Comparison of ENCODE assay signal across 9 mouse cellular contexts in the genomic region with DNA sequence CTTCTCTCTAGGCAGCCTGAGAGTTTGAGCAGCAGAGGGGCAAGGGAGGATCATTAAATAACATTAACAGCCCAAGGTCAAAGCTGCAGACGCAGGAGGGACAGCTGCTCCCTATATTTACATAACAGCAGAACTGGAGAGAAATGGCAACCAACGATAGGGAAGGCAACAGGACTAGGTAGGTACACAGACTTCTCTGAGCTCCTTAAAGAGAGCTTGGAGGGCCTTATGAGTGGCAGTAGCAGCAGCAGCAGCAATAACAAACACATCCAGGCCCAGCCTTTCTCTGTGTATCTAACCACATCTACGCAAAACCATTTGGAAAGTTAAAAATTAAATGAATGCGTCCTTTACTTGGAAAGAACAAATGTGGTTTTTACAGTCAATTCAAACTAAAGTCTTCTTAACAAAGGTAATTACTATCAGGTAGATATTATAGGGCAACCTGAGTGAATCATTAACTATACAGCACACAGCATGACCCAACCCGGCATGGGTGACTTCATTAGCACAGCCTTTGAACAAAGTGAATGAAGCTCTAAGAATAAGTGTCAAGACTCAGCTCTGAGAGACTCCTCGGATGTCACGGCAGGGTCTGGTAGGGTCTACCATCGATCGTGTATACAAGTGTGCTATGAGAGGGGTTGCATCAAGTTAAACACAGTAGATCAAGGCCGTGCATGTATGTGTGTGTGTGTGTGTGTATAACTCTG. TPM values are rescaled to one million over a fixed set of nuclear protein-coding genes. Genes with fewer than 3 reads are reported as not detected.
DNase-seq lines count a peak whose midpoint lies in the region; ATAC-seq lines count a peak whose summit lies in the region.
"Had no signal": no experiment of that assay in that cellular context is flagged by ENCODE, and none has a peak within 500 bp of the region (broad histone marks: within the 10 kb centered on the region; RNA-seq: fewer than 3 reads in every experiment).

No protein-coding gene starts in this region.

- H3K9me3 ChIP-seq in liver, embryonic 15.5 days (replicated peaks) = no peaks in the 10 kb centered on the region

- peak; percentile 17 for DNase-seq in adrenal gland, postnatal 14 days
- DNase-seq in adrenal gland, postnatal 25 days = no peak
- DNase-seq in ES-CJ7 (ENCODE audit: low read depth, low spot score) = peak; percentile 67
- DNase-seq in kidney, adult 9 months = peak; percentile 79
- no peak for DNase-seq in c-Kit-positive CD71-positive TER-119-positive erythroid progenitor cells, embryonic 14.5 days (ENCODE audit: low spot score)
- DNase-seq: cerebellum, adult 11-12 months had no signal

- no peak overlapping the region for H3K9ac ChIP-seq in liver, embryonic 15.5 days

- H3K27me3 ChIP-seq in liver, embryonic 15.5 days = peaks cover 20% of the 10 kb centered on the region

- 61% methylated on average over 10 of the region's 10 CpGs for WGBS in liver, embryonic 15.5 days (ENCODE audit: insufficient replicate concordance)

- peak; percentile 46; the same call in 1 of the 2 replicates for ATAC-seq in liver, embryonic 15.5 days (ENCODE audit: insufficient read depth)
- no peak for ATAC-seq in CD4-positive, CD25-positive, alpha-beta regulatory T cell, adult 4 months
- no peak for ATAC-seq in erythroid progenitor cell, adult 5-6 weeks (replicated peaks; ENCODE audit: low FRiP score, poor library complexity, severe bottlenecking)

- H3K27ac ChIP-seq in liver, embryonic 15.5 days (replicated peaks) = peak overlapping the region; percentile 58

- H3K36me3 ChIP-seq in liver, embryonic 15.5 days (replicated peaks) = no peaks in the 10 kb centered on the region

- peak overlapping the region; percentile 45 for H3K4me2 ChIP-seq in liver, embryonic 15.5 days

- H3K4me1 ChIP-seq in liver, embryonic 15.5 days (replicated peaks) = peaks cover 2% of the 10 kb centered on the region; the same call in 1 of the 2 replicates

- H3K4me3 ChIP-seq in liver, embryonic 15.5 days (replicated peaks) = peak overlapping the region; percentile 46; the same call in 1 of the 2 replicates

RNA-seq across cellular contexts. Expression of a gene that starts 1.5 kb away (rescaled TPM):
- 14.6 TPM in 2 replicates for total RNA-seq in adrenal gland, postnatal 14 days (2021)
- total RNA-seq in adrenal gland, postnatal 25 days (2021) = 24.0 and 25.1 TPM in 2 replicates
- polyA plus RNA-seq in liver, embryonic 15.5 days (2015; fragmentation: Nextera tagmentation; extraction: Ambion mirVana) = 15.2 and 16.2 TPM in 2 replicates
- not detected for polyA plus RNA-seq in CD4-positive, CD25-positive, alpha-beta regulatory T cell, adult 4 months (2017; shearing (Covaris generic))
- total RNA-seq in erythroid progenitor cell, adult 5-6 weeks (2015; ENCODE audit: low replicate concordance) = not detected in 2 replicates
- total RNA-seq in erythroid progenitor cell, adult 5-6 weeks (2017; ENCODE audit: low replicate concordance) = not detected in 2 replicates

Comparison
In these comparisons a context has a peak if more than half of its experiments do, and no peak if none do; other contexts are left out.
1. DNase-seq: peak in adrenal gland, postnatal 14 days (single experiment), ES-CJ7 (single experiment) and kidney, adult 9 months (single experiment); none in adrenal gland, postnatal 25 days (single experiment) and c-Kit-positive CD71-positive TER-119-positive erythroid progenitor cells, embryonic 14.5 days (single experiment).
2. RNA of a gene that starts 1.5 kb away (total RNA-seq): 24.0 to 25.1 TPM in adrenal gland, postnatal 25 days and 14.6 TPM in adrenal gland, postnatal 14 days; not detected in erythroid progenitor cell, adult 5-6 weeks; every median in the first group is over 10 times any median in the second.